Mouse (Mus musculus): ENCODE measurements around the gene Naa30. TPM values are rescaled to one million over a fixed set of nuclear protein-coding genes. Genes with fewer than 3 reads are reported as not detected.

Gene Naa30
- polyA plus RNA-seq, 1 experiment from 2014 or later = 7.7 TPM

DNA sequence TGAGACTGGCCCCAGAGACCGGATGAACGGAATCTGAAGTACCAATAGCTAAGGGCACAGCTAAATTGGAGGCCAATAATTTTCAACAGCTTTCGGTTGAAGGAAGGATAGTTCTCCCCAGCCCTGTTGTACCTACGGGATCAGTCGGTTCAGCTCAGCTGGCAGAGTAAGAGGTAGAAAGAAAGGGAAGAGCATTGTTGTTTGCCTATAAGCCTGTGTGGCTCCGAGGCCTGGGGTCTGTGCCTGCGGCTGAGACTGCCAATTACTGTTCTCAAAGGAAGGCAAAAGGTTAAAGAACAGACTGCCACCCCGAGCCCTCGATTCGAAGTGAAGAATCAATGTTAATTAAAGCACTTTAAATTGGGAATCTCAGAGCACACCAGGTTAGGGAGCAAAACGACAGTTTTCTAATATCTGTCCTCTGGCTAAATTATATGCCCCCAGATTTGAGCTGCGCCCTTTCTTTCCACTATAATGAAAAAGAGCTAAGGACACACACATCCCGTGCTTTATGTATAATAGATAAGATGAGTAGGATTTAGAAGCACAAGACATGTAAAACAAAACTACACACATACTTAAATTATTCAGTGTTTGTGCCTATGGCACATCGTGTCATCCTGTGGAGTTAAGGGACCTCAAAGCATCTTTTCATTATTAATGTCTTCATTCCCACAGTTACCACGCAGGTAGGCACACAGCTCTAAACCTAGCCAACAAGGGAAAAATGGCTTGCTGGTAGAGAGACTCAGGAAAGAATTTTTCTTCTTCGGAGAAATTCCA, 13.7 kb upstream of the Naa30 start:
- H3K27me3 ChIP-seq (ENCODE audit: control insufficient read depth, insufficient read depth, low read depth, low read length) = no peaks in the 10 kb centered on the region
- H3K36me3 ChIP-seq (ENCODE audit: control insufficient read depth, insufficient read depth, low read length) = no peaks in the 10 kb centered on the region
- H3K9me3 ChIP-seq (ENCODE audit: control insufficient read depth, low read length) = no peaks in the 10 kb centered on the region
- WGBS = 72% methylated on average over 16 of the region's 16 CpGs
- no peak for ATAC-seq (ENCODE audit: low read depth)
- no peak overlapping the region for H3K4me2 ChIP-seq (ENCODE audit: low read depth, low read length)
- H3K27ac ChIP-seq (ENCODE audit: low read length) = no peak overlapping the region
- H3K4me3 ChIP-seq (ENCODE audit: low read length) = no peak overlapping the region
- H3K9ac ChIP-seq (ENCODE audit: low read length) = no peak overlapping the region
- no peaks in the 10 kb centered on the region for H3K4me1 ChIP-seq (replicated peaks; ENCODE audit: control insufficient read depth, insufficient read depth, low read length)

DNA sequence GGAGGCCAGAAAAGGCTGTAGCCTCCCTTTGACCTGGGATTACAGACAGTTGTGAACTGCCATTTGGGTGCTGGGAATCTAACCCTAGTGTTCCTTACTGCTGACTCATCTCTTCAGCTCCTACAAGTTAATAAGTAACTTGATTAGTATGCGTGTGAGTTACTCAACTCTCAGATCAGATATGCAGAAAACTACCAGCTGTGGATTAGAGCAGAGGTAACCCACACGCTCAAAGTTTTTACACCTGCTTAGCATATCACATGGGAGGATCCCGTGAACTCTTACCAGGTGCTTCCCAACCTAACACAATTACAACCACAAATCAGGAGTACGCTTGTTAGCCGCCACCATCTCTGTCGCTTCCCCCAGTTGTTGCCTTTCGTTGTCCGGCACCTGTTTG, 740 bp upstream of the Naa30 start:
- WGBS = 19% methylated on average over 8 of the region's 8 CpGs
- Histone ChIP-seq H3K27me3 (ENCODE audit: control insufficient read depth, insufficient read depth, low read depth, low read length) (no peaks in the 10 kb centered on the region), H3K9me3 (ENCODE audit: control insufficient read depth, low read length) (no peaks in the 10 kb centered on the region), H3K4me3 (ENCODE audit: low read length) (peak overlapping the region; percentile 96), H3K9ac (ENCODE audit: low read length) (peak overlapping the region; percentile 8; the same call in 1 of the 2 replicates), H3K27ac (ENCODE audit: low read length) (no peak overlapping the region; the same call in 1 of the 2 replicates), H3K4me2 (ENCODE audit: low read depth, low read length) (peak overlapping the region; percentile 61), H3K36me3 (ENCODE audit: control insufficient read depth, insufficient read depth, low read length) (no peaks in the 10 kb centered on the region), H3K4me1 (replicated peaks; ENCODE audit: control insufficient read depth, insufficient read depth, low read length) (peaks cover 19% of the 10 kb centered on the region)
- 0 out of 2 replicates have a peak, but pooled peaks have one; percentile 4 for ATAC-seq (ENCODE audit: low read depth)

DNA sequence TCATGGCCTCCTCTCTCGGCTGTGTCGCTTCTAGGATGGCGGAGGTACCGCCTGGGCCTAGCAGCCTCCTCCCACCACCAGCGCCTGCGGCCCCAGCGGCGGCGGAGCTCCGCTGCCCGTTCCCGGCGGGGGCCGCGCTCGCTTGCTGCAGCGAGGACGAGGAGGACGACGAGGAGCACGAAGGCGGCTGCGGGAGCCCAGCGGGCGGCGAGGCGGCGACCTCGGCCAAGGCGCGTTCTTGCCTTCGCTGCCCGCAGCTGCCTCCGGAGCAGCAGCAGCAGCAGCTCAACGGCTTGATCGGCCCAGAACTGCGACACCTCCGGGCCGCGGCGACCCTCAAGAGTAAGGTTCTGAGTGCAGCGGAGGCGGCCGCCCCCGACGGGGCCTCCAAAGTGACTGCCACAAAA, 559 bp downstream of the Naa30 start:
- Histone ChIP-seq H3K27me3 (ENCODE audit: control insufficient read depth, insufficient read depth, low read depth, low read length) (no peaks in the 10 kb centered on the region), H3K4me2 (ENCODE audit: low read depth, low read length) (peak overlapping the region; percentile 84), H3K36me3 (ENCODE audit: control insufficient read depth, insufficient read depth, low read length) (no peaks in the 10 kb centered on the region), H3K9ac (ENCODE audit: low read length) (peak overlapping the region; percentile 98), H3K9me3 (ENCODE audit: control insufficient read depth, low read length) (no peaks in the 10 kb centered on the region), H3K4me3 (ENCODE audit: low read length) (peak overlapping the region; percentile 96), H3K27ac (ENCODE audit: low read length) (peak overlapping the region; percentile 73), H3K4me1 (replicated peaks; ENCODE audit: control insufficient read depth, insufficient read depth, low read length) (peaks cover 19% of the 10 kb centered on the region)
- ATAC-seq (ENCODE audit: low read depth) = peak; percentile 81
- WGBS = 0% methylated on average over 44 of the region's 46 CpGs

DNA sequence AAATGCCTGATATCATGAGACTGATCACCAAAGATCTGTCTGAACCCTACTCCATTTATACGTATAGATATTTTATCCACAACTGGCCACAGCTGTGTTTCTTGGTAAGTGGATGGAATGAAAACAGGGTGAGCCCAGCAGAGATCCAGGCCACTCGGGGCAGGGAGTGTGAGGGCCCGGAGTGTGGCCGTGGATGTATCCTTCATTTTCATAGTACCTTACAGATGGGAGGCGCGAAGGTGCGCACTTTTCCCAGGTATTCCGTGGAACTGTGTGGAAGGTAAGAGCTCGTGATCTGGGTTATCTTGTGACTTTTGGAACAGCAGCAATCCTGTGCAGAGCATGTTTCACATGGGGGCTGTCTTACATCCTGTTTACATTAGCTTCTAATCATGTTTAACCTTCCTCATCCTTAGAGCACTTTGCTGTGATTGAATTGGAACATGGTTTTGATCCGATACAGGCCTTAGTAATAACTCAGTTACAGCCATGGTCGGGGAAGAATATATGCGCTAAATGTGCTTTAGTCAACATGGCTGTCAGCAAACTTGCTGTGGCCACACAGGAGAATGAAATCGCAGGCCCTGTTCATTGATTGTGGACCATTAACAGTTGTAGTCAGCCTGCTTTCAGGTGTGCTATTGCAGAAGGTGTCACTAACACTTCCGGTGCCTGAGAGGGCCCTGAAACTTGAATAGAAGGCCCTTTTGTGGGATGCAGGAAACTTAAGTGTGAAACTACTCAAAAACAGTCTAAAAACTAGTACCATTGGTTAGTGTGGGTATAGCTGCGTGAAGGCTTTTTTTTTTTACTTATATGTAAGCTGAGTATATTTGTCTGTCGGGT, 1.5 kb downstream of the Naa30 start:
- Histone ChIP-seq H3K36me3 (ENCODE audit: control insufficient read depth, insufficient read depth, low read length) (0 out of 2 replicates have a peak, but pooled peaks cover 3% of the 10 kb centered on the region), H3K9me3 (ENCODE audit: control insufficient read depth, low read length) (no peaks in the 10 kb centered on the region), H3K9ac (ENCODE audit: low read length) (peak overlapping the region; percentile 98), H3K4me2 (ENCODE audit: low read depth, low read length) (peak overlapping the region; percentile 84), H3K4me3 (ENCODE audit: low read length) (peak overlapping the region; percentile 96), H3K27ac (ENCODE audit: low read length) (no peak overlapping the region), H3K27me3 (ENCODE audit: control insufficient read depth, insufficient read depth, low read depth, low read length) (no peaks in the 10 kb centered on the region), H3K4me1 (replicated peaks; ENCODE audit: control insufficient read depth, insufficient read depth, low read length) (peaks cover 19% of the 10 kb centered on the region)
- ATAC-seq (ENCODE audit: low read depth) = no peak
- 20% methylated on average over 16 of the region's 16 CpGs for WGBS

DNA sequence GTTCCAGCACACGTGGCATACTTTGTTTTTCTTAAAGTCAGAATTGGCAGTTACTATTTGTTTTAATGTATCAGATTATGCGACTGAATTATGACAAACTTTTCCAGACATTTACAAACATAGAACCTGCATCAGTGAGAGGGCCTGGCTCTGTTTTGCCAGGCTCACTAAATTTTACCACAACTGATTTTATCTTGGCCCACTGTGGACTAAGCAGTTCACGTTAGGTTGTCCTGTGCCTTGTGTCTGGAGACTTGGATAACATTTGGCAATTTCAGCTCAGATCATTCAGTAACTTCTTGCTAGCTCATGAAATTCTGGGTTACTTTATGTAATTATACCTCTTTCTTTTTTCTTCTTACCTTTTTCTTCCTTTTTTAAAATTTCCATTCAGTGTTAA, 7.7 kb downstream of the Naa30 start:
- WGBS = 79% methylated on average over 3 of the region's 3 CpGs
- H3K36me3 ChIP-seq (ENCODE audit: control insufficient read depth, insufficient read depth, low read length) = peaks cover 8% of the 10 kb centered on the region; the same call in 1 of the 2 replicates
- peaks cover under 1% of the 10 kb centered on the region; the same call in 1 of the 2 replicates for H3K4me1 ChIP-seq (replicated peaks; ENCODE audit: control insufficient read depth, insufficient read depth, low read length)
- no peaks in the 10 kb centered on the region for H3K27me3 ChIP-seq (ENCODE audit: control insufficient read depth, insufficient read depth, low read depth, low read length)
- ATAC-seq (ENCODE audit: low read depth) = no peak
- H3K4me3 ChIP-seq (ENCODE audit: low read length) = no peak overlapping the region
- no peak overlapping the region for H3K4me2 ChIP-seq (ENCODE audit: low read depth, low read length)
- H3K9me3 ChIP-seq (ENCODE audit: control insufficient read depth, low read length) = no peaks in the 10 kb centered on the region
- no peak overlapping the region for H3K9ac ChIP-seq (ENCODE audit: low read length)
- no peak overlapping the region for H3K27ac ChIP-seq (ENCODE audit: low read length)

DNA sequence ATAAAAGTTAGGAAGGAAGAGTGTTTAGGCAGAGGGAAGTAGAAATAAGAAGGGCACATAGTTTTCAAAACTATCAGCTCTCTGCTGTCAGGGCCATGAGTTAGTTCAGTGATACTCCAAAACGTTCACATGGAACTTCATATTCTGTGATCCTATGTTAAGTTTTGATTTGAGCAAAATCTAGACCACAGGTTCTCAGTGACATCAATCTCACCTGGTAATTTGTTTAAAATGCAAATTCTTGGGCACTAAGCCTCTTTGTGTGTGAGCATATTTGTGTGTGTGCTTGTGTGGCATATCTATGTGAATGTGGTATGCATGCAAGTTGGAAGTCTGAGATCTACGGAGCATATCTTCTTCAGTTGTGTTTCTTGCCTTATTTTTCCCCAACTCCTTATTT, 14.2 kb downstream of the Naa30 start:
- Histone ChIP-seq H3K4me2 (ENCODE audit: low read depth, low read length) (no peak overlapping the region), H3K9ac (ENCODE audit: low read length) (no peak overlapping the region), H3K9me3 (ENCODE audit: control insufficient read depth, low read length) (no peaks in the 10 kb centered on the region), H3K36me3 (ENCODE audit: control insufficient read depth, insufficient read depth, low read length) (peaks cover 13% of the 10 kb centered on the region), H3K4me3 (ENCODE audit: low read length) (no peak overlapping the region), H3K4me1 (replicated peaks; ENCODE audit: control insufficient read depth, insufficient read depth, low read length) (no peaks in the 10 kb centered on the region), H3K27ac (ENCODE audit: low read length) (no peak overlapping the region), H3K27me3 (ENCODE audit: control insufficient read depth, insufficient read depth, low read depth, low read length) (no peaks in the 10 kb centered on the region)
- 90% methylated on average over 2 of the region's 2 CpGs for WGBS
- no peak for ATAC-seq (ENCODE audit: low read depth)

DNA sequence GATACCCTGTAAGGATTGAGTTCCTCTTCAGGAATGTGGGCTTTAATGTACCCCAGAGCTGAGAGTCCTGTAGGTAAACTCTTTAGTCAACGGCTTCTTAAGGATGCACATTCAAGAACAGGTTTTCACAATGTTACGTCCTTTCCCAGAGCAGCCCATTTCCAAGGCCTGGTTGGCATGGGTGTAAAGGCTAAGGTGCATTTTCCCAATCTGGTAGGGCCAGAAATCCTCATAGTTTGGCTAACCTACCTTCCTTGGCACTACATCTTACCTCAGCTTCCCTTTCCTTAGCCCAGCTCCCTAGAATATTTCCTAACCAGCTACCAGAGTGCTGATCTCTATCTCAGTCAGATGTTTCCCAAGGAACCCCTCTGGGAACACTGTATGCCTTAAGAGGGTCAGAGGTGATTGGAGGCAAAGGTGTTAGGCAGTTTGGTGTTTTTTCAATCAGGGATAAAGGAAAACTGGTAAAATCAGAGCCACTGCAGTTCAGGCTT, 25.1 kb downstream of the Naa30 start:
- Histone ChIP-seq H3K9ac (ENCODE audit: low read length) (no peak overlapping the region), H3K9me3 (ENCODE audit: control insufficient read depth, low read length) (no peaks in the 10 kb centered on the region), H3K27ac (ENCODE audit: low read length) (no peak overlapping the region), H3K4me3 (ENCODE audit: low read length) (no peak overlapping the region), H3K4me2 (ENCODE audit: low read depth, low read length) (no peak overlapping the region), H3K27me3 (ENCODE audit: control insufficient read depth, insufficient read depth, low read depth, low read length) (no peaks in the 10 kb centered on the region), H3K4me1 (replicated peaks; ENCODE audit: control insufficient read depth, insufficient read depth, low read length) (no peaks in the 10 kb centered on the region), H3K36me3 (ENCODE audit: control insufficient read depth, insufficient read depth, low read length) (no peaks in the 10 kb centered on the region; the same call in 1 of the 2 replicates)
- WGBS = 45% methylated on average over 2 of the region's 2 CpGs
- no peak for ATAC-seq (ENCODE audit: low read depth)

DNA sequence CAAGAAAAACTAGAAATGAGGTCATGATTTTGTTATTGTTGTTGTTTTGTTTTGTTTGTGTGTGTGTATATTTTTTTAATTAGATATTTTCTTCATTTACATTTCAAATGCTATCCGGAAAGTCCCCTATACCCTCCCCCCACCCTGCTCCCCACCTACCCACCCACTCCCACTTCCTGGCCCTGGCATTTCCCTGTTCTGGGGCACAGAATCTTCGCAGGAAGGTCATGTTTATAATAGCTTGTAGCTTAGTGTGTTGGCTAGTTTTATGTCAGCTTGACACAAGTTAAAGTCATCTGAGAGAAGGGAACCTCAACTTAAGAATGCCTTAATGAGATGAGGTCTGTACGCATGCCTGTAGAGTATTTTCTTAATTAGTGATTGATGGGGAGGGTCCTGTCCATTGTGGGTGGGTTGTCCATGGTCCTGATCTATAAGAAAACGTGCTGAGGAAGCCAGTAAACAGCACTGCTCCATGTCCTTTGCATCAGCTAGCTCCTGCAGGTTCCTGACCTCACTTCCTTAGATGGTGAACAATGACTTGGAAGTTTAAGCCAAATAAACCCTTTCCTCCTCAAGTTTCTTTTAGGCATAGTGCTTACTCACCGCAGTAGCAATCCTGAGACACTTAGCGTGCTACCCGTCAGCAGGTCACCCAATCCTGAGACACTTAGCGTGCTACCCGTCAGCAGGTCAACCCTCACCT, 29.2 kb downstream of the Naa30 start:
- no peaks in the 10 kb centered on the region for H3K27me3 ChIP-seq (ENCODE audit: control insufficient read depth, insufficient read depth, low read depth, low read length)
- no peak overlapping the region; the same call in 1 of the 2 replicates for H3K4me2 ChIP-seq (ENCODE audit: low read depth, low read length)
- H3K36me3 ChIP-seq (ENCODE audit: control insufficient read depth, insufficient read depth, low read length) = no peaks in the 10 kb centered on the region
- WGBS = 48% methylated on average over 9 of the region's 9 CpGs
- peak overlapping the region; percentile 11 for H3K27ac ChIP-seq (ENCODE audit: low read length)
- H3K9ac ChIP-seq (ENCODE audit: low read length) = no peak overlapping the region
- no peak overlapping the region for H3K4me3 ChIP-seq (ENCODE audit: low read length)
- ATAC-seq (ENCODE audit: low read depth) = peak; percentile 76
- H3K4me1 ChIP-seq (replicated peaks; ENCODE audit: control insufficient read depth, insufficient read depth, low read length) = no peaks in the 10 kb centered on the region
- H3K9me3 ChIP-seq (ENCODE audit: control insufficient read depth, low read length) = no peaks in the 10 kb centered on the region

All from lung, embryonic 16.5 days (tissue).